Mouse (Mus musculus): ENCODE results near the gene Rpl13a. TPM values are rescaled to one million over a fixed set of nuclear protein-coding genes. Genes with fewer than 3 reads are reported as not detected.
"Not testable (repeated sequence)": the region's sequence is repeated elsewhere in the genome, so short reads cannot be mapped to it uniquely, and the experiment has no call there.

The Rpl13a gene
- polyA plus RNA-seq, 1 experiment from 2014 or later: 1,071 TPM

DNA sequence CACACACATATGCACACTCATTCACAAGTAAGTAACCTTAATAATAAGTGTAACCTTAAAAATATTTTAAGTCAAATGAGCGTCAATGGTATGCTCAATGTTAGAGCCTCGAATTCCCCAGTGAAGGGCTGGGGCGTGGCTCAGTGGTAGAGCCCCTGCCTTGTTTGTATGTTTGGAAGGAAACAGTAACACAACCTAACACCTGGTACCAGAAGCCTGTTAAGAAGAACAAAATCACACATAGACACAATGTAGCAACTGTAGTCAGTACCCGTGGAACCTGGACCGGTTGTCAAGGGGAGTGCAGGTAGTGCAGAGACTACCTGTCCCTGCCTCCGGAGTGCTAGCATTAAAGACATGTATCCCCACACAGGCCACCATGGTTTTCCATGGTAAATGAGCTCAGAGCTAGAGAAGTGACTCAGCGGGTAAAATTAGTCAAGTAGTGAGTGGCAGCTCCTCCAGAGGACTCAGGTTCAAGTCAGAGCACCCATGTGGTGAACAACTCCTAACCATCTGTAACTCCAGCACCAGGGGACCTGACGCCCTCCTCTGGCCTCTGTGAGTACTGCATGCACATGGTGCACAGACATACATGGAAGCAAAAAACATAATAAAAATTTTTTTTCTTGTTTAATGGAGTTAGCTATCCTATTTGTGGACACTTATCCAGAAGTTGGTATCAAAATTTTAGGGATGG is 29.9 kb downstream of the Rpl13a start:
- WGBS: 87% methylated on average over 8 of the region's 8 CpGs
- ATAC-seq (ENCODE audit: insufficient read depth, low FRiP score, low TSS enrichment) (no peak), DNase-seq (ENCODE audit: low spot score) (no peak)
- Histone ChIP-seq H3K4me3 (ENCODE audit: low read depth, low read length) (no peak overlapping the region), H3K36me3 (ENCODE audit: control insufficient read depth, insufficient read depth, low read length) (no peaks in the 10 kb centered on the region), H3K9ac (ENCODE audit: low read length) (no peak overlapping the region), H3K9me3 (ENCODE audit: control insufficient read depth, low read length) (no peaks in the 10 kb centered on the region), H3K27me3 (ENCODE audit: control insufficient read depth, insufficient read depth, low read length) (no peaks in the 10 kb centered on the region), H3K4me1 (ENCODE audit: control insufficient read depth, insufficient read depth, low read length) (no peaks in the 10 kb centered on the region), H3K27ac (ENCODE audit: low read depth, low read length) (no peak overlapping the region), H3K4me2 (ENCODE audit: low read depth) (no peak overlapping the region)

DNA sequence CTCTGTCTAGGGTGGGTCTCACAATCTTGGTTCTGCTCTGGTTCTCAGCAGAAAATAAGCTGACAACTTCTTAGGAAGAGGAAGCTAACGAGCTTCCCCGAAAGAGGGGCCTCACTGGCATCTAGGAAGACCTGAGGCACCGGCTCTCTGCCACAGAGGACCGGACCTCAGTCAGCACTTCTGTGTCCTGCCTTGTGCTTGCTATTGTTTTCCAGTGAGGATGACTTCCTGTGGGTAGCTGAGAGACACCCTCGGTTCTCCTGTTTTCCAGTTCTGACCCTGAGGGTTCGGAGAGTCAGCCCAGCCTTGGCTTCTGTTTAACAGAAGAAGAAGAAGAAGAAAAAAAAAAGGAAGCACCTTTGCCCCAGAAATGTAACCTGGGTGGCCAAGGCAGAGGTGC is 31.1 kb downstream of the Rpl13a start:
- Histone ChIP-seq H3K36me3 (ENCODE audit: control insufficient read depth, insufficient read depth, low read length) (no peaks in the 10 kb centered on the region), H3K4me2 (ENCODE audit: low read depth) (no peak overlapping the region), H3K4me1 (ENCODE audit: control insufficient read depth, insufficient read depth, low read length) (no peaks in the 10 kb centered on the region), H3K9ac (ENCODE audit: low read length) (no peak overlapping the region), H3K27ac (ENCODE audit: low read depth, low read length) (no peak overlapping the region), H3K4me3 (ENCODE audit: low read depth, low read length) (no peak overlapping the region), H3K27me3 (ENCODE audit: control insufficient read depth, insufficient read depth, low read length) (no peaks in the 10 kb centered on the region), H3K9me3 (ENCODE audit: control insufficient read depth, low read length) (no peaks in the 10 kb centered on the region)
- WGBS: 80% methylated on average over 6 of the region's 6 CpGs
- ATAC-seq (ENCODE audit: insufficient read depth, low FRiP score, low TSS enrichment) (no peak), DNase-seq (ENCODE audit: low spot score) (no peak)

DNA sequence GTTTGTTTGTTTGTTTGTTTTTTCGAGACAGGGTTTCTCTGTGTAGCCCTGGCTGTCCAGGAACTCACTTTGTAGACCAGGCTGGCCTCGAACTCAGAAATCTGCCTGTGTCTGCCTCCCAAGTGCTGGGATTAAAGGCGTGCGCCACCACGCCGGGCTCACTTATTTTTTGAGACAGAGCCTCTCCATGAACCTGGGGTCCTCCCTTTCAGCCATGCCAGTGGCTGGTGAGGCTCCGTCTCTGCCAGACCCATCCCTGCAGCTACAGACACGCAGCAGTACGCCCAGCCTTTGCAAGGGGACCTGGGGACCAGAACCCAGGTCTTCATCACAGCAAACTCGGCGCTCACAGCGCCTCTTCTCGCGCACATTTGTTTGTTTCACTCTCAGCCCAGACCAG is 32.6 kb downstream of the Rpl13a start:
- 92% methylated on average over 14 of the region's 14 CpGs for WGBS
- H3K27ac ChIP-seq (ENCODE audit: low read depth, low read length); H3K9ac ChIP-seq (ENCODE audit: low read length); ATAC-seq (ENCODE audit: insufficient read depth, low FRiP score, low TSS enrichment); H3K4me1 ChIP-seq (ENCODE audit: control insufficient read depth, insufficient read depth, low read length); H3K4me2 ChIP-seq (ENCODE audit: low read depth); H3K27me3 ChIP-seq (ENCODE audit: control insufficient read depth, insufficient read depth, low read length); DNase-seq (ENCODE audit: low spot score); H3K4me3 ChIP-seq (ENCODE audit: low read depth, low read length); H3K36me3 ChIP-seq (ENCODE audit: control insufficient read depth, insufficient read depth, low read length); H3K9me3 ChIP-seq (ENCODE audit: control insufficient read depth, low read length): not testable (repeated sequence)

DNA sequence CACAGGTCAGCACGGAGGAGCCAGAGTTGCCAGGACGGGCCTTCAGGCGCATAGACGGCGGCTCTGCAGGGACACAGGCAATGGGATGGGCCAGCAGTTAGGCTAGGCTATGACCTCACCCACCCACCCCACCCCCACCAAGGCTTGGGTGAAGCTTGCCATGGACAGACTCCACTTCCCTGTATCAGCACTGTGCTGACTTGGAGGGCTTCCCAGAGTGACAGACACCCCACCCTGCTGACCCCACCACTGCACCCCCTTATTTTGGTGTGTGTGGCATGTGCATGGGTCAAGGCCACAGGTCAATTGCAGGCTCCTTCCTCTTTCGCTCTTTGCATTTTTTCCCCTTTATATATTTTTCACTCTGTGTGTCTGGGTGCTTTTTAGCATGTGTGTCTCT is 33.2 kb downstream of the Rpl13a start:
- WGBS: 82% methylated on average over 6 of the region's 6 CpGs
- Histone ChIP-seq H3K27me3 (ENCODE audit: control insufficient read depth, insufficient read depth, low read length) (no peaks in the 10 kb centered on the region), H3K4me2 (ENCODE audit: low read depth) (no peak overlapping the region), H3K4me3 (ENCODE audit: low read depth, low read length) (no peak overlapping the region), H3K9me3 (ENCODE audit: control insufficient read depth, low read length) (no peaks in the 10 kb centered on the region), H3K9ac (ENCODE audit: low read length) (no peak overlapping the region), H3K27ac (ENCODE audit: low read depth, low read length) (no peak overlapping the region), H3K4me1 (ENCODE audit: control insufficient read depth, insufficient read depth, low read length) (0 out of 2 replicates have a peak, but pooled peaks cover 2% of the 10 kb centered on the region), H3K36me3 (ENCODE audit: control insufficient read depth, insufficient read depth, low read length) (no peaks in the 10 kb centered on the region)
- ATAC-seq (ENCODE audit: insufficient read depth, low FRiP score, low TSS enrichment): no peak
- DNase-seq (ENCODE audit: low spot score): no peak

DNA sequence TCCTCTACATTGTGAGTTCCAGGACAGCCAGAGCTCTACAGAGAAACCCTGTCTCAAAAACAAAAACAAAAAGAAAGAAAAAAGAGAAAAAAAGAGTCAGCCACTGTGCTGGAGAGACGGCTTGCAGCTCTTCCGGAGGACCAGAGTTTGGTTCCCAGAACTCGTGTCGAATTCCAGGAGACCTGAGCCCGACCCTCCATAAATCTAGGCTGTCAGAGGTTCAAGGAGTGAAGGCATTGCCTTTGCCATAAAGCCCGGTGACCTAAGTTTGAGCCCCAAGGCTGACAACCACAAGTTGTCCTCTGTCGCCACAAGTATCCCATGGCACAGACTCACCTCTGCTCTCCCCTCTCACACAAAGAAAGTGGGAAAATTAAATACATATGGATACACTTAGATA is 34.4 kb downstream of the Rpl13a start:
- 9% methylated on average over 7 of the region's 7 CpGs for WGBS
- Histone ChIP-seq H3K36me3 (ENCODE audit: control insufficient read depth, insufficient read depth, low read length) (no peaks in the 10 kb centered on the region), H3K4me3 (ENCODE audit: low read depth, low read length) (no peak overlapping the region), H3K4me1 (ENCODE audit: control insufficient read depth, insufficient read depth, low read length) (0 out of 2 replicates have a peak, but pooled peaks cover 2% of the 10 kb centered on the region), H3K9me3 (ENCODE audit: control insufficient read depth, low read length) (no peaks in the 10 kb centered on the region), H3K9ac (ENCODE audit: low read length) (no peak overlapping the region), H3K27ac (ENCODE audit: low read depth, low read length) (0 out of 2 replicates have a peak overlapping the region, but pooled peaks have one; percentile 42), H3K27me3 (ENCODE audit: control insufficient read depth, insufficient read depth, low read length) (no peaks in the 10 kb centered on the region), H3K4me2 (ENCODE audit: low read depth) (no peak overlapping the region)
- no peak for ATAC-seq (ENCODE audit: insufficient read depth, low FRiP score, low TSS enrichment)
- DNase-seq (ENCODE audit: low spot score): no peak

DNA sequence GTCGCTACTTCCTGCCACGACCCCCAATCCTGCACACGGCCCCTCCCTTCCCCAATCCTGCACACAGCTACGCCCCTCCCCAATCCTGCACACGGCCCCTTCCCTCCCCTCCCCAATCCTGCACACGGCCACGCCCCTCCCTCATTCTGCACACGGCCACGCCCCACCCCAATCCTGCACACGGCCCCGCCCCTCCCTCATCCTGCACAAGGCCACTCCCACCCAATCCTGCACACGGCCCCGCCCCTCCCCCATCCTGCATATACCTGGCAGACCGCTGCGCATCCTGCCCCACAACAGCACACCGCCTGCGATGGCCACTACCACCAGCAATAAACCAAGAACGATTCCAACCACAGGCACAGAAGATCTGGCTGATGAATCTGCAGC is 35.0 kb downstream of the Rpl13a start:
- H3K9ac ChIP-seq (ENCODE audit: low read length): no peak overlapping the region
- 0 out of 2 replicates have a peak, but pooled peaks cover 2% of the 10 kb centered on the region for H3K4me1 ChIP-seq (ENCODE audit: control insufficient read depth, insufficient read depth, low read length)
- H3K27ac ChIP-seq (ENCODE audit: low read depth, low read length): 0 out of 2 replicates have a peak overlapping the region, but pooled peaks have one; percentile 42
- ATAC-seq (ENCODE audit: insufficient read depth, low FRiP score, low TSS enrichment): no peak
- no peaks in the 10 kb centered on the region for H3K9me3 ChIP-seq (ENCODE audit: control insufficient read depth, low read length)
- H3K4me2 ChIP-seq (ENCODE audit: low read depth): no peak overlapping the region
- peak; percentile 49 for DNase-seq (ENCODE audit: low spot score)
- no peak overlapping the region for H3K4me3 ChIP-seq (ENCODE audit: low read depth, low read length)
- WGBS: 35% methylated on average over 13 of the region's 18 CpGs
- H3K36me3 ChIP-seq (ENCODE audit: control insufficient read depth, insufficient read depth, low read length): no peaks in the 10 kb centered on the region
- no peaks in the 10 kb centered on the region for H3K27me3 ChIP-seq (ENCODE audit: control insufficient read depth, insufficient read depth, low read length)

DNA sequence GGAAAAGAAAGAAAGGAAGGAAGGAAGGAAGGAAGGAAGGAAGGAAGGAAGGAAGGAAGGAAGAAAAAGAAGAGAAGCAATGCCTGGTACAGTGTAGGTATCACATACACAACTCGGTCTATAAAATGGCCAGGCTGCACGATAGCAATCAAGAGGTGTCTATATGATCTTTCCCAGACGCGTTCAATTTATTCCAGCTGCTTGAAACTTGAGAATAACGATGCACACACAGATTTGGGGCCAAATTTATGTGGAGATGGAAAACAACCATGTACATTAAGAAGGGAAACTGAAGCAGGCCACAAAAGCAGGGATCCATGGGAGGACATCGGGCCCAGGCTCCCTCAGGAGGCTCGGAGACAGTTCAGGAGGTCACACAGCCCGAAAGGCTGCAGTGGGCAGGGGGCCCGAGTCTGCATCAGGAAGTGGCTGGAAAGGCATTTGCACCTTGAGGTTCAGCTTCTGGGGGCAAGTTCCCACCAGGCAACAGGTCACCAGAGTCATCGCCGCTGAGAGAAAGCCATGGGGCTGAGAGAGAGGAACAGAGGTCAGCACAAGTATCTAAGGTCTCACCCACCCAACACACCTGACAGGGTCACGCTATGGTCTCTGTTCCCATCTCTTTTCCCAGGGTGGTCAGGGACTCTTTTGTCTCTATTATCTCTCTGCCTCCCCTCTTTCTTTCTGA is 35.6 kb downstream of the Rpl13a start:
- H3K4me3 ChIP-seq (ENCODE audit: low read depth, low read length): no peak overlapping the region
- DNase-seq (ENCODE audit: low spot score): no peak

DNA sequence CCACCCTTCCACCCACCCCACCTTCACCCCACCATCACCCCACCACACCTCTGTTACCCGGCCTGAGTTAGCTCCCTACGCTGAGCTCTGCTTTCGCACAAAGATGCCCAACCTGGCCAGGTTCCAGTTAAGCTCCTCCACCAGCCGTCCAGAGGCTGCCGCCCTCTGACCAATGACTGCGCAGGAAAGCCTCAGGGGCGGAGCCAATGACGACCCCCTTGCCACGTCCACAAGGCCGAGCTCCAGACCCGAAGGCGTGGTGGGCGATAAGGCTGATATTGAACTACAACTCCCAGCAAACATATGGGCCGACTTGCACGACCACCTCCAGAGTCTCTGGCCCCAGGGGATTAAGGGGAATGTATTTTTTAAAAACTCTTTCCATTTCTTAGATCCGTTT is 36.5 kb downstream of the Rpl13a start, which contains the start of gene Rcn3:
TSS of gene Rcn3 (minus strand) at position 174 of the 400 bp plus-strand sequence.
- H3K27me3 ChIP-seq (ENCODE audit: control insufficient read depth, insufficient read depth, low read length): no peaks in the 10 kb centered on the region
- H3K27ac ChIP-seq (ENCODE audit: low read depth, low read length): 0 out of 2 replicates have a peak within 1 kb of the TSS, but pooled peaks have one; percentile 23
- H3K4me1 ChIP-seq (ENCODE audit: control insufficient read depth, insufficient read depth, low read length): 0 out of 2 replicates have a peak, but pooled peaks cover 2% of the 10 kb centered on the region
- peak within 1 kb of the TSS; percentile 55 for H3K9ac ChIP-seq (ENCODE audit: low read length)
- no peaks in the 10 kb centered on the region; the same call in 1 of the 2 replicates for H3K36me3 ChIP-seq (ENCODE audit: control insufficient read depth, insufficient read depth, low read length)
- peak; percentile 93 for DNase-seq (ENCODE audit: low spot score)
- H3K4me2 ChIP-seq (ENCODE audit: low read depth): peak within 1 kb of the TSS; percentile 60
- peak within 1 kb of the TSS; percentile 49 for H3K4me3 ChIP-seq (ENCODE audit: low read depth, low read length)
- peak; percentile 90 for ATAC-seq (ENCODE audit: insufficient read depth, low FRiP score, low TSS enrichment)
- no peaks in the 10 kb centered on the region for H3K9me3 ChIP-seq (ENCODE audit: control insufficient read depth, low read length)
- under 1% methylated on average over 16 of the region's 16 CpGs for WGBS

More for the DNA sequence above, 35.6 kb downstream of the Rpl13a start:
- ATAC-seq (ENCODE audit: insufficient read depth, low FRiP score, low TSS enrichment): no peak
- H3K4me2 ChIP-seq (ENCODE audit: low read depth): no peak overlapping the region
- no peaks in the 10 kb centered on the region for H3K9me3 ChIP-seq (ENCODE audit: control insufficient read depth, low read length)
- H3K4me1 ChIP-seq (ENCODE audit: control insufficient read depth, insufficient read depth, low read length): 0 out of 2 replicates have a peak, but pooled peaks cover 2% of the 10 kb centered on the region
- H3K9ac ChIP-seq (ENCODE audit: low read length): no peak overlapping the region
- WGBS: 58% methylated on average over 12 of the region's 12 CpGs
- no peak overlapping the region for H3K27ac ChIP-seq (ENCODE audit: low read depth, low read length)
- no peaks in the 10 kb centered on the region for H3K27me3 ChIP-seq (ENCODE audit: control insufficient read depth, insufficient read depth, low read length)
- no peaks in the 10 kb centered on the region for H3K36me3 ChIP-seq (ENCODE audit: control insufficient read depth, insufficient read depth, low read length)
